Mouse (Mus musculus) embryonic facial prominence, embryonic 12.5 days (tissue): Measurements from ENCODE around the gene Pnpla3. TPM values are rescaled to one million over a fixed set of nuclear protein-coding genes. Genes with fewer than 3 reads are reported as not detected.

Experiments used
- ATAC-seq: fragments of 200-750 bp; cut with Nextera tagmentation; 2 replicates; pipeline ENCODE4 v1.8.0; 2017; ENCODE audit not compliant: insufficient number of reproducible peaks, insufficient read depth, low FRiP score, low TSS enrichment
- H3K27ac ChIP-seq: fragments of 300-500 bp; sonication (generic); 2 replicates; pipeline ENCODE4 v1.5.1; 2016; ENCODE audit warnings: mild to moderate bottlenecking
- H3K27me3 ChIP-seq: fragments of 300-500 bp; sonication (generic); 2 replicates; pipeline ENCODE4 v1.6.1; 2016; ENCODE audit warnings: mild to moderate bottlenecking, moderate library complexity
- H3K36me3 ChIP-seq: fragments of 300-500 bp; sonication (generic); 2 replicates; pipeline ENCODE4 v1.6.1; 2016; ENCODE audit warnings: mild to moderate bottlenecking
- H3K4me1 ChIP-seq: fragments of 300-500 bp; sonication (generic); 2 replicates; pipeline ENCODE4 v1.6.1; 2016
- H3K4me2 ChIP-seq: fragments of 300-500 bp; sonication (generic); replicated peaks from 2 replicates; pipeline ENCODE4 v1.6.1; 2016; ENCODE audit warnings: mild to moderate bottlenecking, moderate library complexity
- H3K4me3 ChIP-seq: fragments of 300-500 bp; sonication (generic); 2 replicates; pipeline ENCODE4 v1.5.1; 2016; ENCODE audit warnings: mild to moderate bottlenecking
- H3K9ac ChIP-seq: fragments of 300-500 bp; sonication (generic); 2 replicates; pipeline ENCODE4 v1.6.1; 2016; ENCODE audit warnings: mild to moderate bottlenecking, moderate library complexity
- H3K9me3 ChIP-seq: fragments of 300-500 bp; sonication (generic); 2 replicates; pipeline ENCODE4 v1.6.1; 2016; ENCODE audit warnings: mild to moderate bottlenecking, moderate library complexity
- WGBS: fragments of 180-500 bp; shearing (Covaris S2); methylation state at CpG from one replicate; pipeline ENCODE4 v1.1.7; 2016; 5-methylcytosine and 5-hydroxymethylcytosine counted together
- polyA plus RNA-seq: library from polyadenylated mRNA; unstranded; fragments of >200 nt; fragmentation: Nextera tagmentation; extraction: Ambion mirVana; gene quantifications from 2 replicates; pipeline ENCODE4 v1.2.1, GENCODE M21; 2016

Pnpla3 gene
- polyA plus RNA-seq, 1 experiment from 2014 or later = 1.3 TPM

DNA sequence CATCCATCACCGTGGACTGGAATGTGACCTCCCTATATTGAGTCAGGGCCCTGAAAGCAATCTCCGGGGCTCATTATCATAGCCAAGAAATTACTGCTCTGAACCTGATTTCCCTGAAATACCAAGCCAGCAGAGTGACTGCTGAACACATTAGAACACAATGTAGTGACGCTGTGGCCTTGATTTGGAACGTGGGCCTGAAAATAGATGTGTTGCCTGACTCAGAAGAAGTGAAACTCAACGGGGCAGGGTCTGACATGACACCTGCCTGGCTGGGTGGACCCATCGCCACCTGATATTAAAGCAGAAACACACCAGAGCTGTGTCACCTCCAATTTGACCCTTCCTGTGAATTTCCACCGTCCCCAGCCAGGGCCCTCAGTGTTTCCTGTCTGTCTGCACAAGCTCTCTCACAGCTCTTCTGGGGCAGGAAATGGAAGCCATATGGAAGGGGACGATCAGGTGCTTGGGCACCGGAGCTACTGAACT, 51.2 kb downstream of the Pnpla3 start:
- Histone ChIP-seq H3K4me3 (no peak overlapping the region), H3K27me3 (no peaks in the 10 kb centered on the region), H3K9ac (no peak overlapping the region), H3K4me2 (0 out of 2 replicates have a peak overlapping the region, but pooled peaks have one; percentile 5), H3K27ac (peak overlapping the region; percentile 69), H3K9me3 (no peaks in the 10 kb centered on the region), H3K36me3 (peaks cover 11% of the 10 kb centered on the region; the same call in 1 of the 2 replicates), H3K4me1 (peaks cover 60% of the 10 kb centered on the region)
- ATAC-seq = no peak
- 11% methylated on average over 9 of the region's 9 CpGs for WGBS

DNA sequence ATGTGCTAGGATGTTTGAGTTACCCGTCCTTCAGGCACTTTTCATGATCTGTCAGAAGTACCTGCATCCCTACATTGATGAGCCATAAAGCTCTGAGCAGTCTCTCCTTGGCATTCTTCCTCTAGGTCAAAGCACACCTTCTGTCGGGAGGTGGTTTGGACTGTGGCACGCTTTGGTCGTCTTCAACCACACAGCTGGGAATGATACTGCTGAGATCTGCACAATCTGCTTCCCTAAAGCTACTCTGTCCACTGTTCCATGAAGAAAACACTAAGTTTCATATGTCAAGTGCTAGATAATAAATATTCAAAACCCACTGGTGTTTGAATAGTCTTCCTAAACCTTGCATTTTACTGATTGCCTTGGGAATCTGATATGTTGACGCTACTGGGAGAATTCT, 53.9 kb downstream of the Pnpla3 start:
- Histone ChIP-seq H3K27ac (no peak overlapping the region), H3K9me3 (no peaks in the 10 kb centered on the region), H3K4me2 (no peak overlapping the region), H3K4me3 (no peak overlapping the region), H3K36me3 (no peaks in the 10 kb centered on the region), H3K9ac (no peak overlapping the region), H3K27me3 (no peaks in the 10 kb centered on the region), H3K4me1 (peaks cover 48% of the 10 kb centered on the region)
- 71% methylated on average over 5 of the region's 5 CpGs for WGBS
- no peak for ATAC-seq

DNA sequence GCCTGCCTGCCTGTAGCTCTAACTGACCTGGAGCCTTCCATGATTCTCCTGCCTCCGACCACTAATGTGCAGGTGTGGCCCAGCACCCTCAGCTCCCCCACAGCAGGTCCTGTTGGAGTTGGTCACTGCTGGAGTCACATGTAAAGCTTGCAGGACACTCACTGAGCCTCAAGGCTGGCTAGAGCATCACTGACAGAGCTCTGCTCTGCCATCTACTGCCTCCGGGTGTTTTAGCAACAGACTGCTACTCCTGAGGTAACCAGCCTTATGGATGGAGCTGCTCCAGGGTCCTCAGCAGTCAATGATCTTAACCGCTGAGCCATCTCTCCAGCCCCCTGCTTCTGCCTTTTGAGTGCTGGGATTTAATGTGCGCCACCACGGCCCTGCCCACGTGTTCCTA, 55.8 kb downstream of the Pnpla3 start:
- Histone ChIP-seq H3K27me3 (no peaks in the 10 kb centered on the region), H3K36me3 (no peaks in the 10 kb centered on the region), H3K4me2 (no peak overlapping the region), H3K4me3 (no peak overlapping the region), H3K9ac (no peak overlapping the region), H3K27ac (peak overlapping the region; percentile 8; the same call in 1 of the 2 replicates), H3K4me1 (peaks cover 35% of the 10 kb centered on the region), H3K9me3 (no peaks in the 10 kb centered on the region)
- no peak for ATAC-seq
- 38% methylated on average over 6 of the region's 6 CpGs for WGBS

DNA sequence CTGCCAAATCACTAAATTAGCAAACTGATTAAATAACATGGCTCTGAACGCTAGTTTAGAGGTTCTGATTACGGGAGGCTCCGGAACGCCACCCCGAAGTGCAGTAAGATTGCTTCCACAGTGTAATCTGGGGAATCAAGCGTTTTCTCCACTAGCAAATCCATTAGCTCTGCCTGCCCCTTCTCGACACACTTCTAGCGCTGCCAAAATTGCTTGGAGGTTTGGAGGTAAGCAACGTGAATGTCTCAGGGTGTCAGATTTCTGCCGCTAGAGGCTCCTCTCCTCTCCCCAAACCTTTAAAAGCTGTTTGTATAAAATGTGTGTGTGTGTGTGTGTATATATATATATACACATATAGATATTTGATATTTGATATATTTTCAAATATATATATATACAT, 57.1 kb downstream of the Pnpla3 start:
- WGBS = 23% methylated on average over 10 of the region's 10 CpGs
- peaks cover 2% of the 10 kb centered on the region; the same call in 1 of the 2 replicates for H3K27me3 ChIP-seq
- no peak overlapping the region for H3K4me3 ChIP-seq
- no peak overlapping the region for H3K4me2 ChIP-seq
- H3K36me3 ChIP-seq = no peaks in the 10 kb centered on the region
- no peak overlapping the region for H3K9ac ChIP-seq
- H3K4me1 ChIP-seq = peaks cover 21% of the 10 kb centered on the region
- no peak overlapping the region for H3K27ac ChIP-seq
- ATAC-seq = no peak
- no peaks in the 10 kb centered on the region for H3K9me3 ChIP-seq

DNA sequence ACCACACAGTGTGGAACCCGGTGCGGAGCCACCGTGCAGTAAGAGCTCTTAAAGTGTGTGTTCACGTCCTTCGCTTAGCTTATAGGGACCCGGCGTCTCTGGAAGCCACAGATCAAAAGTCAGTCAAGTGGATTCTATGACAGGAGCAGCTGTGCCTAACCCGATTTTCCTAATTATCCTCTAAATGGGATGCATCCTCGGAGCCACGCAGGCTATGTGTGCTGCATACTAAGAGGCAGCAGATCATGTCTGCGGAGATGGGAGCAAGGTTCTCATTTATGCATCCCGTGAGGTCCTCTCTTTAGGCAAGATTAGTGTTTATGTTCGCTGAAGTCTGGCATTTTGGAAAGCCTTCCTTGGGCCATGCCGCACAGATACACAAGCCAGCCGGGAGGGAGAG, 59.3 kb downstream of the Pnpla3 start:
- ATAC-seq = no peak
- 66% methylated on average over 15 of the region's 15 CpGs for WGBS

DNA sequence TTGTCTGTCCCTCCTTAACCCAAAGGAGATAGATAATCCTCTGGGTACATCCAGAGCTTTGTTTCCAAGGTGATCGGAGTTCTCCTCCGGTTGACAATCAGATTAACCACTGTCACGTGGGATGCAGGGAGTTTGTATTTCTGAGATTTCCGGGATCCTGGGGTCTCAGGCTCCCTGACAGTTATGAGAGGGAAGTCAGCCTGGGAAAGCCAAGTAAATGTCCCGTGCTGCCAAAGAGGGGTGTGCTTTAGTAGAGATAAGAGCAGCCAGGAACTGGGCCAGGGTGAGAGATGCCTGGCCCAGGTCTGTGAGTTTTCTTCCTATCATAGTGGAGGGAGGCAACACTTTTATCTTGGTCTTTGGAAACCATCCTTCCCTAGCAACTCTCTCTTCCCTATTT, 63.0 kb downstream of the Pnpla3 start:
- Histone ChIP-seq H3K4me3 (no peak overlapping the region), H3K36me3 (no peaks in the 10 kb centered on the region), H3K4me1 (peaks cover 31% of the 10 kb centered on the region), H3K4me2 (peak overlapping the region; percentile 98), H3K9ac (no peak overlapping the region), H3K27me3 (peaks cover 9% of the 10 kb centered on the region), H3K9me3 (no peaks in the 10 kb centered on the region), H3K27ac (no peak overlapping the region)
- WGBS = 17% methylated on average over 5 of the region's 5 CpGs
- no peak for ATAC-seq

More for the DNA sequence above, 59.3 kb downstream of the Pnpla3 start:
- Histone ChIP-seq H3K9ac (no peak overlapping the region), H3K36me3 (no peaks in the 10 kb centered on the region), H3K27me3 (peaks cover 5% of the 10 kb centered on the region), H3K9me3 (no peaks in the 10 kb centered on the region), H3K27ac (no peak overlapping the region), H3K4me2 (no peak overlapping the region), H3K4me3 (no peak overlapping the region), H3K4me1 (peaks cover 37% of the 10 kb centered on the region)

DNA sequence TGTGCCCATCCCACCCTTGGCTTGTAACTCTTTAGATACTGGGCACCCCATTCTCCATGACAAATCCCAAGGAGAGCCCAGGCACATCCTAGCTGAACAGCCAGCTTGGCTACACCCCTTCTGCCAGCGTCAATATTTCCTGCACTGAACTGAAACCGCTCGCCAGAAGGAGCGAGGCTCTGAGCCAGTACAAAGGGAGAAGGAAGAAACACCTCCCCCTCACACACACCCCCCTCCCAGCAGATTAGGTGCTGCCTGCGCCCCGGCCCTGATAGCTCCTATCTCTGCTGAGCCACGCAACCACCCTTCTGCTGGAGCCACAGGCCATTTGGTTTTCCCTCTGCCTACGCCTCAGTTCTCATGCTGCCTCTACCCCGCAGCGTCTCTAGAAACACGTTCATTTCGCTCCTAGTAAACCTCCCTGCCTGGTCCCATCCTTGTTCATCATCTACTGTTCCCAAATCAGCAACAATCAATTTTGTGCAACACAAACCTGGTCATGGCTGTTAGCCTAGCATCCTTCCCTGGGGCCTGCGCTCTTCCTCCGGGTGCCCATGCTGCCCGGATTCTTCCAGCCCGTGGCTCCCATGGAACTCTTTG, 63.6 kb downstream of the Pnpla3 start:
- no peak for ATAC-seq
- H3K36me3 ChIP-seq = no peaks in the 10 kb centered on the region
- H3K9me3 ChIP-seq = no peaks in the 10 kb centered on the region
- H3K27me3 ChIP-seq = peaks cover 9% of the 10 kb centered on the region
- peak overlapping the region; percentile 98 for H3K4me2 ChIP-seq
- peaks cover 31% of the 10 kb centered on the region for H3K4me1 ChIP-seq
- H3K4me3 ChIP-seq = peak overlapping the region; percentile 51
- peak overlapping the region; percentile 58; the same call in 1 of the 2 replicates for H3K9ac ChIP-seq
- no peak overlapping the region for H3K27ac ChIP-seq
- WGBS = 7% methylated on average over 16 of the region's 16 CpGs

DNA sequence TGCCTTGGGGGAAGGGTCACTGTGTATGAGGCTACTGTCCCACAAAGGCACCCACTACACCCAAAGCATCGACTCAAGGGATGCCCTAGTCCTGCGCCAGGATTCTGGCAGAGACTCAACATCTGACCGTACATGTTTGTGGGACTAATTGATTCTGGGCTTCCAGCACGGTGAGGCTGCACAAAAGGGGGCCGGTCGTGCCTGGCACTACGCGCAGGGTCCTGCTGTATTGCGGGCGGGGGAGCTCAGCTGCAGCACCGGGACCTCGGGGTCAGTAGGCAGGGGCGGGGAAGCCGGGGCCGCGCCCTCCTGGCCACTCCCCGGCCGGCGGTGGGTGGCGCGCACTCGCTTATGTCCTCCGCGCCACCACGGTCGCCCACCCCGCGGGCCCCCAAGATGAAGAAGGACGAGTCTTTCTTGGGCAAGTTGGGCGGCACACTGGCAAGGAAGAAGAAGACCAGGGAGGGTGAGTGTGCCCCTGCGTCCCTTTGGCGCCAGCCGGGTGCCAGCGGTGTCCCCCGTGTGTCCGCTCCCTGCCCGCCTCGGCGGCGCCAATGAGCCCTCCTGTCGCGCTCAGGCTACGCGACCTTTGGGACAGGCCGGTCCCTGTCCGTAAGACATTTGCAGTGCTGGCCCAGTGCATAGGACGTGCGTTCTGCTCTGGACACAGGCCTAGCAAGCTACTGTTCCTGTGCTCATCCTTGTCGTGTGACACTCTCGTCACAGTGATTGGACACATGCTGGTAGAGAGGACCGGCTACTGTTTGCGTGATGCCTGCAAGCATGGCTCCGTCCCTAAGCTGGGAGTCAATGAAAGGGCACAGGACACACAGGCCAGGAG, 64.3 kb downstream of the Pnpla3 start, which contains the start of gene Parvb:
TSS of gene Parvb (plus strand) at position 323 of the 841 bp plus-strand sequence.
- WGBS = 1% methylated on average over 52 of the region's 53 CpGs
- ATAC-seq = no peak
- H3K27ac ChIP-seq = peak within 1 kb of the TSS; percentile 32

DNA sequence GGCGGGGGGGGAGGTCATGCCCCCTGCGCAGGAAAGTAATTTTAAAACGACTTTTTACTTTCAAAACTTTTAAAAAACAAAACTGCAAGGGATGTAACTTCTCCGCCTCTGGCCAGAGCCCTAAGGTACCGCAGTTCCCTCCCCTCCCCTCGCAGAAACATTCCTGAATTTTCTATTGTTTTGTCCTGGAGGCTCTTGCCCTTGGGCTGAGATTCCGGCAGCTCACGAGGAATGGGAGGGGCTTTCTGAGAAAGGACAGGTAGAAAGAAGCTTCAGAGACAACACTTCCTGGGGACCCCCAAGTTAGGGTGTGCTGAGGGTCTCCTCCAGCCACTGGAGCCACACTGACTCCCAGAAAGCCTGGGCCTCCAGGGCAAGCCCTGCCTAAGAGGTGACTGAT, 65.0 kb downstream of the Pnpla3 start:
- H3K27ac ChIP-seq = no peak overlapping the region
- no peaks in the 10 kb centered on the region for H3K9me3 ChIP-seq
- peaks cover 9% of the 10 kb centered on the region for H3K27me3 ChIP-seq
- peak overlapping the region; percentile 51 for H3K4me3 ChIP-seq
- ATAC-seq = no peak
- peaks cover 25% of the 10 kb centered on the region for H3K4me1 ChIP-seq
- no peaks in the 10 kb centered on the region for H3K36me3 ChIP-seq
- WGBS = 13% methylated on average over 8 of the region's 8 CpGs
- H3K4me2 ChIP-seq = peak overlapping the region; percentile 98
- peak overlapping the region; percentile 58; the same call in 1 of the 2 replicates for H3K9ac ChIP-seq

More for the DNA sequence above, 64.3 kb downstream of the Pnpla3 start, which contains the start of gene Parvb:
- peak within 1 kb of the TSS; percentile 58 for H3K9ac ChIP-seq
- H3K4me3 ChIP-seq = peak within 1 kb of the TSS; percentile 51
- no peaks in the 10 kb centered on the region for H3K36me3 ChIP-seq
- H3K9me3 ChIP-seq = no peaks in the 10 kb centered on the region
- peaks cover 26% of the 10 kb centered on the region for H3K4me1 ChIP-seq
- peaks cover 9% of the 10 kb centered on the region for H3K27me3 ChIP-seq
- peak within 1 kb of the TSS; percentile 98 for H3K4me2 ChIP-seq

DNA sequence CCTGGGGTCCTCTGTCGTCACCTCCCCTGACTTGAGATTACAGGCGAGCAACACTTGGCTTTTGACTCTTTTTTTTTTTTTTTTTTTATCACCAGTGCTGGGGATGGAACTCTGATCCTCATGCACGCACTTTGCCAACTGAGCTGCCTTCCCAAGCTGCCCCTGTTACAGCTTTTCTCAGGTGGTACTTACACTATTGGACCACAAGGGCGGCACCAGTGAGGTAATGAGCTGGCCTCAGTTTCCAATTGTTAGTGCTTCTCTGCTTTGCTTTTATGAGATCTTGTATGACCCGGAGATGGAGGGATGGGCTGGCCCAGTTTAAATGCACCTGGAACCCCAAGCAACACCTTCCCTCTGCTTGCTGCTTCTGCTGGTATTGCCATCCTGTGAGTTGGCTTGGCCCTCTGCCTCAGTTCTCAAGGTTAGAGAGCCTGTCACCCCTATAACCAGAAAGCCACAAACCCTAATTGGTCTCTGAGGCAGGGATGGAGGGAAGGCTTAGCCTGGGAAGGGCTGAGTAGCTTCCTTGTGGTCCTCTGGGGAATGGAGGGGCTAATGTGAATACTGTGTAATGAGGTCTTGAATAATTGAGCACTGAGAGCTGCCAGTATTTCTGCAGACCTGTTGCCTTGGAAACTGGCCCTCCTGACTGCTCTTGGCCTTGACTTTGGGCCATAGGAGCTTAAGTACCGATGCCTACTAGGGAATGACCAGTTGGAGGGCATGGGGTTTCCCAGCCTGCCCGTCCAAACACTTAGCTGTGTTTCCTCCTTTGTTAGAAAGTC, 67.4 kb downstream of the Pnpla3 start:
- Histone ChIP-seq H3K27ac (no peak overlapping the region), H3K9me3 (no peaks in the 10 kb centered on the region), H3K4me3 (no peak overlapping the region), H3K4me2 (no peak overlapping the region), H3K27me3 (peaks cover 5% of the 10 kb centered on the region; the same call in 1 of the 2 replicates), H3K4me1 (peaks cover 39% of the 10 kb centered on the region), H3K36me3 (no peaks in the 10 kb centered on the region), H3K9ac (no peak overlapping the region)
- 0 out of 2 replicates have a peak, but pooled peaks have one; percentile 23 for ATAC-seq
- WGBS = 90% methylated on average over 7 of the region's 7 CpGs

DNA sequence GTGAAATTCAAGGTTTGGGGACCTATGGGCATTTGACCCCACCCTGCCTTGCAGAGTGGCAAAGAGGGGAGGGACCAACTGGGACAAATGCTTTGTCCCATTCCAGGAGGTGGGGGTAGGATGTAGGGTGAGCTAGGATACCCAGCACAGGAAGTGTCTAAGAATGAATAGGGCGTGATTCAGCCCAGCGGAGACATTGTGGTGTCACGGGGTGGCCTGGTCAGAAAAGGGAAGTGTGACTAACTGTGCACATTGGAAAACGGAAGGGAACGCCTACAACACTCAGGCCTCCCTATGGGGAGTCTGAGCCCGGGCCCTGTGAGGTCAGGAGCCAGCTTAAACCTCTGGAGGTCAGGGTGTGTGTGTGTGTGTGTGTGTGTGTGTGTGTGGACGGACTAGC, 68.0 kb downstream of the Pnpla3 start:
- no peak for ATAC-seq
- Histone ChIP-seq H3K27me3 (0 out of 2 replicates have a peak, but pooled peaks cover 5% of the 10 kb centered on the region), H3K27ac (no peak overlapping the region), H3K4me2 (no peak overlapping the region), H3K9me3 (no peaks in the 10 kb centered on the region), H3K4me3 (no peak overlapping the region), H3K36me3 (no peaks in the 10 kb centered on the region), H3K4me1 (peaks cover 35% of the 10 kb centered on the region), H3K9ac (no peak overlapping the region)
- WGBS = 73% methylated on average over 7 of the region's 7 CpGs
